31 mouse cellular contexts compared by ENCODE assay signal in the genomic region with DNA sequence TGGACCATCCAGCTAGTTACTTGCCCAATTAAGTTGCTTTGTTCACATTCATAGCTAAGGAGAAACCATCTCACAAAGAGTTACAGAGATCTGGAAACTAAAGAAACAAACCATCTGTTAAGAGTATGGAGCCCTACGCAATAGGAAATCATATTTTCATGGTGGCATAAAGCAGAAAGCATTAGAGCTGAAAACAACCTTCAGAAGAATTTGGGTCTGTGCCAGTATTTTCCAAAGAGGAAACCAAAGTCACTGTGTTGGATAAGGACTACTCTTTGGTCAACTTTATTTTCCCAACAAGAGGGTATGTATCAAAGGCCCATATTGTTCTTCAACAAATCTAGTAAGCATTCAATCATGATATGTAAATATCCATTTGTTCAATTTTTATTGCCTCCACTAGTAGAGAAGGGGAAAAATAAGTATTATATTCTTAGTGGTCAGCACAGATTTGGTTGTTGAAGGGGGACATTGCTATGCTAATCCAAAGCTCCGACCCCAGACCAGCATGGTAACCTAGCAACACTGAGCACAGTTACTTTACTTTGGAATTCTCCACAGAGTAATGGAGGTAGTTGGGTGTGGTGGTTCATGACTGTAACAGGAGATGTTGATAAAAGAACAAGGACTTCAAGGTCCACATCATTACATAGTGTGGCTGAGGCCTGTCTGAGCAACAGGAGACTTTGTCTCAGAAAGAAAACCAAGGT. TPM values are rescaled to one million over a fixed set of nuclear protein-coding genes. Genes with fewer than 3 reads are reported as not detected.
A peak's percentile ranks its signal among the peaks of the same experiment; 100 is the strongest.
DNase-seq lines count a peak whose midpoint lies in the region; ATAC-seq and TF ChIP-seq lines count a peak whose summit lies in the region.
"Had no signal": no experiment of that assay in that cellular context is flagged by ENCODE, and none has a peak within 500 bp of the region (broad histone marks: within the 10 kb centered on the region; RNA-seq: fewer than 3 reads in every experiment).

No protein-coding gene starts in this region.

- H3K27ac ChIP-seq in heart, embryonic 13.5 days (replicated peaks): 0 out of 2 replicates have a peak overlapping the region, but pooled peaks have one; percentile 12
- no peak overlapping the region for H3K27ac ChIP-seq in kidney, postnatal 0 days
- H3K27ac ChIP-seq in kidney, embryonic 16.5 days (ENCODE audit: low read length): no peak overlapping the region
- no peak overlapping the region for H3K27ac ChIP-seq in MEL (ENCODE audit: control insufficient read depth, low read depth, low read length)
- H3K27ac ChIP-seq: embryonic facial prominence, embryonic 13.5 days; hindbrain, embryonic 12.5 days; hindbrain, postnatal 0 days; layer of hippocampus, adult 2 months; left cerebral cortex, adult 2 months; limb, embryonic 12.5 days; midbrain, embryonic 10.5 days; neural tube, embryonic 13.5 days; stomach, postnatal 0 days had no signal

- no peaks in the 10 kb centered on the region for H3K9me3 ChIP-seq in heart, embryonic 13.5 days
- H3K9me3 ChIP-seq in kidney, postnatal 0 days (replicated peaks; ENCODE audit: low read length): no peaks in the 10 kb centered on the region
- no peaks in the 10 kb centered on the region for H3K9me3 ChIP-seq in kidney, embryonic 16.5 days (ENCODE audit: low read length)
- H3K9me3 ChIP-seq in MEL (replicated peaks; ENCODE audit: insufficient read depth, low read length): no peaks in the 10 kb centered on the region
- H3K9me3 ChIP-seq: embryonic facial prominence, embryonic 13.5 days; hindbrain, embryonic 12.5 days; limb, embryonic 12.5 days; liver, embryonic 15.5 days; midbrain, embryonic 10.5 days; neural tube, embryonic 13.5 days had no signal

- peaks cover 59% of the 10 kb centered on the region for H3K4me1 ChIP-seq in heart, embryonic 13.5 days
- H3K4me1 ChIP-seq in kidney, postnatal 0 days (replicated peaks; ENCODE audit: insufficient read depth, low read length): 0 out of 2 replicates have a peak, but pooled peaks cover 10% of the 10 kb centered on the region
- peaks cover 18% of the 10 kb centered on the region for H3K4me1 ChIP-seq in kidney, embryonic 16.5 days (ENCODE audit: insufficient read depth, low read length)
- peaks cover 25 to 31% of the 10 kb centered on the region in 2 experiments for H3K4me1 ChIP-seq in MEL (ENCODE audit: control insufficient read depth in 1 of 2, insufficient read depth in 2 of 2, low read length in 2 of 2)
- H3K4me1 ChIP-seq: neural tube, embryonic 13.5 days had no signal

- 63% methylated on average over 2 of the region's 2 CpGs for WGBS in heart, embryonic 13.5 days
- 65% methylated on average over 2 of the region's 2 CpGs for WGBS in kidney, postnatal 0 days
- WGBS in kidney, embryonic 16.5 days: 69% methylated on average over 2 of the region's 2 CpGs

- DNase-seq in heart, postnatal 4 days: no peak
- peak; percentile 25 for DNase-seq in kidney, postnatal 0 days (ENCODE audit: low spot score)
- DNase-seq in MEL (ENCODE audit: low read depth, low spot score) (no peak), R1 (ENCODE audit: low read depth, low spot score) (peak; percentile 17)
- DNase-seq in neural tube, embryonic 10.5 days (ENCODE audit: extremely low spot score, low spot score): no peak
- DNase-seq: adrenal gland, adult 8-10 months; B cell, adult 2 months; cerebellum, adult 9-10 months; embryo, embryonic 11 days; gastrocnemius, postnatal 14 days; kidney, adult 11 months; kidney, postnatal 36 days; right cerebral cortex, postnatal 4 days; thymus, adult 18-20 months; thymus, postnatal 25 days had no signal

- no peak for TF ChIP-seq EP300 in MEL (IDR thresholded peaks at IDR 0.05; ENCODE audit: low read depth in 1 of 2, low read length in 2 of 2)

- no peak for ATAC-seq in heart, embryonic 13.5 days (ENCODE audit: extremely low read depth, insufficient number of reproducible peaks, low FRiP score, low TSS enrichment)
- ATAC-seq in kidney, postnatal 0 days (replicated peaks; ENCODE audit: low FRiP score, low read depth): no peak
- ATAC-seq in kidney, embryonic 16.5 days (ENCODE audit: low FRiP score, low TSS enrichment): no peak
- ATAC-seq: forebrain, embryonic 16.5 days; hindbrain, postnatal 0 days; lung, postnatal 0 days had no signal

- H3K4me2 ChIP-seq in heart, embryonic 13.5 days: no peak overlapping the region
- no peak overlapping the region for H3K4me2 ChIP-seq in kidney, postnatal 0 days (ENCODE audit: low read length)
- no peak overlapping the region for H3K4me2 ChIP-seq in kidney, embryonic 16.5 days (replicated peaks; ENCODE audit: low read depth, low read length)
- H3K4me2 ChIP-seq: embryonic facial prominence, embryonic 13.5 days; hindbrain, embryonic 12.5 days; limb, embryonic 12.5 days; liver, embryonic 15.5 days; neural tube, embryonic 13.5 days had no signal

- no peaks in the 10 kb centered on the region for H3K27me3 ChIP-seq in heart, embryonic 13.5 days (replicated peaks)
- H3K27me3 ChIP-seq in kidney, postnatal 0 days (ENCODE audit: insufficient read depth, low read length): no peaks in the 10 kb centered on the region
- H3K27me3 ChIP-seq in kidney, embryonic 16.5 days (ENCODE audit: insufficient read depth, low read length): no peaks in the 10 kb centered on the region
- H3K27me3 ChIP-seq in MEL (ENCODE audit: control insufficient read depth in 1 of 2, insufficient read depth in 2 of 2, low read length in 2 of 2): no peaks in the 10 kb centered on the region
- H3K27me3 ChIP-seq: embryonic facial prominence, embryonic 13.5 days; hindbrain, embryonic 12.5 days; limb, embryonic 12.5 days; liver, embryonic 15.5 days; neural tube, embryonic 13.5 days had no signal

- TF ChIP-seq POLR2A in MEL (IDR thresholded peaks at IDR 0.05; ENCODE audit: control insufficient read depth in 1 of 2, insufficient read depth in 1 of 2, low read depth in 1 of 2, low read length in 2 of 2, poor library complexity in 1 of 2): no peak

- TF ChIP-seq RAD21 in MEL (IDR thresholded peaks at IDR 0.05; ENCODE audit: low read depth, low read length): no peak

- no peak for TF ChIP-seq CTCF in kidney, postnatal 0 days (IDR thresholded peaks at IDR 0.05; ENCODE audit: low read depth)
- no peak for TF ChIP-seq CTCF in MEL (IDR thresholded peaks at IDR 0.05 in 2 of 3, conservative IDR thresholded peaks at IDR 0.05 in 1 of 3; ENCODE audit: control insufficient read depth in 1 of 3, insufficient read depth in 1 of 3, low read depth in 2 of 3, low read length in 3 of 3, poor library complexity in 1 of 3, severe bottlenecking in 1 of 3)

- peaks cover 26% of the 10 kb centered on the region for H3K79me2 ChIP-seq in MEL (ENCODE audit: control insufficient read depth, insufficient read depth, low read length, poor library complexity)

- H3K9ac ChIP-seq in heart, embryonic 13.5 days: no peak overlapping the region
- H3K9ac ChIP-seq in kidney, postnatal 0 days (ENCODE audit: low read depth, low read length): no peak overlapping the region
- H3K9ac ChIP-seq in kidney, embryonic 16.5 days (replicated peaks; ENCODE audit: low read length): no peak overlapping the region
- no peak overlapping the region for H3K9ac ChIP-seq in MEL (ENCODE audit: control insufficient read depth, low read depth, low read length, poor library complexity, severe bottlenecking)
- H3K9ac ChIP-seq: embryonic facial prominence, embryonic 13.5 days; hindbrain, embryonic 12.5 days; limb, embryonic 12.5 days; liver, embryonic 15.5 days; neural tube, embryonic 13.5 days had no signal

- no peaks in the 10 kb centered on the region for H3K36me3 ChIP-seq in heart, embryonic 13.5 days
- H3K36me3 ChIP-seq in kidney, postnatal 0 days (ENCODE audit: insufficient read depth, low read length): no peaks in the 10 kb centered on the region
- H3K36me3 ChIP-seq in kidney, embryonic 16.5 days (ENCODE audit: insufficient read depth, low read length): no peaks in the 10 kb centered on the region
- peaks cover 0 to 36% of the 10 kb centered on the region in 2 experiments; a peak in 2 of 4 replicates for H3K36me3 ChIP-seq in MEL (ENCODE audit: control insufficient read depth in 1 of 2, insufficient read depth in 2 of 2, low read length in 2 of 2)
- H3K36me3 ChIP-seq: embryonic facial prominence, embryonic 13.5 days; hindbrain, embryonic 12.5 days; liver, embryonic 15.5 days; midbrain, embryonic 10.5 days; neural tube, embryonic 13.5 days had no signal

- no peak overlapping the region for H3K4me3 ChIP-seq in heart, embryonic 13.5 days
- H3K4me3 ChIP-seq in kidney, postnatal 0 days (replicated peaks; ENCODE audit: low read depth, low read length): no peak overlapping the region
- no peak overlapping the region for H3K4me3 ChIP-seq in kidney, embryonic 16.5 days (ENCODE audit: low read length)
- no peak overlapping the region for H3K4me3 ChIP-seq in MEL (ENCODE audit: control insufficient read depth in 1 of 2, insufficient read depth in 1 of 2, low read depth in 2 of 2, low read length in 2 of 2)
- H3K4me3 ChIP-seq: embryonic facial prominence, embryonic 13.5 days; erythroblast, embryonic 14.5 days; hindbrain, embryonic 12.5 days; layer of hippocampus, adult 2 months; left cerebral cortex, adult 2 months; limb, embryonic 12.5 days; liver, embryonic 15.5 days; midbrain, embryonic 10.5 days; myocyte; neural tube, embryonic 13.5 days had no signal

TF ChIP-seq in MEL, 35 proteins besides CTCF, POLR2A, EP300 and RAD21:
- TF ChIP-seq E2F4 (IDR thresholded peaks at IDR 0.05; ENCODE audit: borderline replicate concordance, low read depth, low read length): no peak
- TF ChIP-seq MXI1 (IDR thresholded peaks at IDR 0.05; ENCODE audit: low read depth, low read length): 0 out of 2 replicates have a peak, but pooled peaks have one; percentile 24

RNA-seq across cellular contexts. Expression of a gene that starts 20.0 kb away (rescaled TPM):
- polyA plus RNA-seq in heart, embryonic 13.5 days (2015; fragmentation: Nextera tagmentation; extraction: Ambion mirVana): 18.3 and 18.6 TPM in 2 replicates
- total RNA-seq in heart, postnatal 4 days (2021): 10 to 100 TPM; 38.9 to 41.1 TPM
- polyA plus RNA-seq in kidney, postnatal 0 days (2015; fragmentation: Nextera tagmentation; extraction: Ambion mirVana): 21.6 and 23.6 TPM in 2 replicates
- 29.4 and 30.3 TPM in 2 replicates for polyA plus RNA-seq in kidney, embryonic 16.5 days (2015; fragmentation: Nextera tagmentation; extraction: Ambion mirVana)
- 22.1 and 24.3 TPM in 2 replicates for total RNA-seq in MEL (2012; rRNA removed)
- 100 to 1,000 TPM in 1 of 2 experiments, 10 to 100 TPM in 1; 13.8 to 171 TPM for polyA plus RNA-seq in MEL (2012; ENCODE audit: insufficient read depth in 1 of 2, insufficient read length in 2 of 2, low read depth in 1 of 2, low replicate concordance in 2 of 2, missing spikeins in 1 of 2)
- polyA plus RNA-seq: myocyte had no signal

Comparison
In these comparisons a context has a peak if more than half of its experiments do, and no peak if none do; other contexts are left out.
1. DNase-seq: peak in kidney, postnatal 0 days (single experiment) and R1 (single experiment); none in heart, postnatal 4 days (single experiment), MEL (single experiment) and neural tube, embryonic 10.5 days (single experiment).